Mouse (Mus musculus) intestine, embryonic 16.5 days (tissue): ENCODE data around the gene Mdfic. TPM values are rescaled to one million over a fixed set of nuclear protein-coding genes. Genes with fewer than 3 reads are reported as not detected.
"Not testable (repeated sequence)": the region's sequence is repeated elsewhere in the genome, so short reads cannot be mapped to it uniquely, and the experiment has no call there.

ENCODE experiments used
- ATAC-seq: fragments of 200-750 bp; cut with Nextera tagmentation; 2 replicates; pipeline ENCODE4 v1.8.0; 2017; ENCODE audit warnings: moderate TSS enrichment, moderate library complexity
- H3K27ac ChIP-seq: fragments of 300-500 bp; sonication (generic); 2 replicates; pipeline ENCODE4 v1.5.1; 2014; ENCODE audit warnings: mild to moderate bottlenecking, low read length
- H3K27me3 ChIP-seq: fragments of 300-500 bp; sonication (generic); replicated peaks from 2 replicates; pipeline ENCODE4 v1.6.1; 2014; ENCODE audit warnings: low read length, control low read depth, mixed read lengths; ENCODE audit not compliant: control insufficient read depth, insufficient read depth
- H3K36me3 ChIP-seq: fragments of 300-500 bp; sonication (generic); 2 replicates; pipeline ENCODE4 v1.6.1; 2014; ENCODE audit warnings: low read length, control low read depth; ENCODE audit not compliant: control insufficient read depth, insufficient read depth
- H3K4me1 ChIP-seq: fragments of 300-500 bp; sonication (generic); 2 replicates; pipeline ENCODE4 v1.6.1; 2014; ENCODE audit warnings: low read length, control low read depth, mixed read lengths; ENCODE audit not compliant: control insufficient read depth, insufficient read depth
- H3K4me2 ChIP-seq: fragments of 300-500 bp; sonication (generic); 2 replicates; pipeline ENCODE4 v1.6.1; 2014; ENCODE audit warnings: low read depth, low read length, control low read depth
- H3K4me3 ChIP-seq: fragments of 300-500 bp; sonication (generic); 2 replicates; pipeline ENCODE4 v1.5.1; 2014; ENCODE audit warnings: mild to moderate bottlenecking, low read length
- H3K9ac ChIP-seq: fragments of 300-500 bp; sonication (generic); 2 replicates; pipeline ENCODE4 v1.6.1; 2014; ENCODE audit warnings: low read depth, low read length
- H3K9me3 ChIP-seq: fragments of 300-500 bp; sonication (generic); 2 replicates; pipeline ENCODE4 v1.6.1; 2016; ENCODE audit warnings: low read length, control low read depth; ENCODE audit not compliant: control insufficient read depth
- WGBS: fragments of 180-500 bp; shearing (Covaris S2); extraction: QIAGEN DNeasy Blood & Tissue Kit; methylation state at CpG from one replicate; pipeline ENCODE4 v1.1.7; 2014; 5-methylcytosine and 5-hydroxymethylcytosine counted together
- polyA plus RNA-seq: library from polyadenylated mRNA; unstranded; fragments of >200 nt; fragmentation: Nextera tagmentation; extraction: Ambion mirVana; gene quantifications from 2 replicates; pipeline ENCODE4 v1.2.1, GENCODE M21; 2015

Mdfic gene
- polyA plus RNA-seq, 1 experiment from 2014 or later: 3.0 TPM

DNA sequence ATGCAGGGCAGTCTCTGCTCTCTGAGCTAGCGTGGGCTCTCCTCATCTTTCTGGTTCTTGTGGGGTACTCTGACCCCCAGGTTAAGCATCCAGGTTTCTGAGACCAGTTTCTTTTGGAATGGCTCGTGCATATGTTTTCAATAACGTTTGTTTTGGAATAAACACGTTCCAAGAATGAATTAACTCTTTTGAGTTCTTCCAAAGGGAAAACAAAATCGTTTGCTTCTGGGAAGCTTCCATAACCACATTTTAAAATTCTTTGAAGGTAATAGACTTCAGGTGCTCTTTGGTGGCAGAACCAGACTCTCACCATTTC, 1.2 kb downstream of the Mdfic start:
- peak overlapping the region; percentile 84 for H3K27ac ChIP-seq
- H3K9me3 ChIP-seq: no peaks in the 10 kb centered on the region
- H3K36me3 ChIP-seq: no peaks in the 10 kb centered on the region
- H3K4me3 ChIP-seq: peak overlapping the region; percentile 82
- WGBS: 28% methylated on average over 5 of the region's 5 CpGs
- no peaks in the 10 kb centered on the region for H3K27me3 ChIP-seq
- H3K4me2 ChIP-seq: peak overlapping the region; percentile 84
- H3K9ac ChIP-seq: peak overlapping the region; percentile 93
- no peak for ATAC-seq
- H3K4me1 ChIP-seq: no peaks in the 10 kb centered on the region

DNA sequence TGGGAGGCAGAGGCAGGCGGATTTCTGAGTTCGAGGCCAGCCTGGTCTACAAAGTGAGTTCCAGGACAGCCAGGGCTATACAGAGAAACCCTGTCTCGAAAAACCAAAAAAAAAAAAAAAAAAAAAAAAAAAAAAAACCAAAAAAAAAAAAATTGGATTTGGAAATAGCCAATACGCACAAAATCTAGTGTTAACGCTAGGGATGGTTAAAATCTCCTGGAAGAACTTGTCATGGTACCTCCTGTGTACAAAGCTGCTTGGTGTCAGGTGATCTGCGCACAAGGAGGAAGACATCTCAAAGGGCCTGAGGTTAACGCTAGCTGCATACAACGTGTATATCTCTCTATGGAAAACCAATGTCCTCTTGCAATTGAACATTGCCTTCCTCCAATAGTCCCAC, 2.2 kb downstream of the Mdfic start:
- 0 out of 2 replicates have a peak overlapping the region, but pooled peaks have one; percentile 22 for H3K4me2 ChIP-seq
- 90% methylated on average over 8 of the region's 8 CpGs for WGBS
- H3K9ac ChIP-seq, H3K27ac ChIP-seq, H3K4me1 ChIP-seq, H3K36me3 ChIP-seq, H3K9me3 ChIP-seq, H3K4me3 ChIP-seq, H3K27me3 ChIP-seq, ATAC-seq: not testable (repeated sequence)

DNA sequence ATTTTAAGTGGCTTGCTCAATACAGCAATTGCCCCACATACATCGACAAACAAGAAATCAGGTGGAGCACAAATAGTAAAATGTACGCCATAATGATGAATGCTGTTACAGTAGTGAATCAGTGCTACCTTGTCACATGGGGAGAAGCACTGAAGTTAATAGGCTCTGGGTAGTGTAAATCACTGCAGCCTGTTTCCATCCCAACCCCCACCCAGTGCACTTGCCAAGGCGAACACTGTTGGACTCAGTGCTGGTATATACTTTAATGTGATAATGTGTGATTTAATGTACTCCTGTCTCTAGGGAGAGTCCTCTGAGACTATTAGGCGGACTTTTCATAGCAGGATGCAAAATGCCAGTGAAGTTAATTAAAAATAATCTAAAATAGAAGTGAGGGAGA, 3.8 kb downstream of the Mdfic start:
- H3K9ac ChIP-seq: no peak overlapping the region
- no peaks in the 10 kb centered on the region for H3K9me3 ChIP-seq
- no peak overlapping the region for H3K27ac ChIP-seq
- H3K4me3 ChIP-seq: no peak overlapping the region
- no peak overlapping the region for H3K4me2 ChIP-seq
- ATAC-seq: no peak
- no peaks in the 10 kb centered on the region for H3K27me3 ChIP-seq
- no peaks in the 10 kb centered on the region for H3K36me3 ChIP-seq
- WGBS: 62% methylated on average over 4 of the region's 4 CpGs
- H3K4me1 ChIP-seq: no peaks in the 10 kb centered on the region

DNA sequence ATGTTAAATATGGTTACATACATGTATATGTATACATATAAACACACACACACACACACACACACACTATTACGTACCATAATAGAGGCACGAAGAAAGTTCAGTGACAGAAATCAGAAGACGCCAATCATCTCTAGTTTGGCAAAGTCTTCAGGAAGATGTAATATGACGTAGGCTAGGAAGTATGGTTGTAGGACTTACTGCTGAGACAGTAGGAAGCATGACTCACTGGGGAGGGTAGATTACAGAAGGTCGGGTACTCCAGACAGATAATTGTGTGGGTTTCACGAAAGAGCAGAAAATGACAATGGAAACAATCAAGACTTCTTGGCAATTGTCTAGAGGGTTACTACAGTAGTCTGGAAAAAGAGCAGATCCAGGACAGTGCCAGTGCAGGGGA, 6.0 kb downstream of the Mdfic start:
- WGBS: 81% methylated on average over 6 of the region's 6 CpGs
- no peak overlapping the region for H3K4me3 ChIP-seq

DNA sequence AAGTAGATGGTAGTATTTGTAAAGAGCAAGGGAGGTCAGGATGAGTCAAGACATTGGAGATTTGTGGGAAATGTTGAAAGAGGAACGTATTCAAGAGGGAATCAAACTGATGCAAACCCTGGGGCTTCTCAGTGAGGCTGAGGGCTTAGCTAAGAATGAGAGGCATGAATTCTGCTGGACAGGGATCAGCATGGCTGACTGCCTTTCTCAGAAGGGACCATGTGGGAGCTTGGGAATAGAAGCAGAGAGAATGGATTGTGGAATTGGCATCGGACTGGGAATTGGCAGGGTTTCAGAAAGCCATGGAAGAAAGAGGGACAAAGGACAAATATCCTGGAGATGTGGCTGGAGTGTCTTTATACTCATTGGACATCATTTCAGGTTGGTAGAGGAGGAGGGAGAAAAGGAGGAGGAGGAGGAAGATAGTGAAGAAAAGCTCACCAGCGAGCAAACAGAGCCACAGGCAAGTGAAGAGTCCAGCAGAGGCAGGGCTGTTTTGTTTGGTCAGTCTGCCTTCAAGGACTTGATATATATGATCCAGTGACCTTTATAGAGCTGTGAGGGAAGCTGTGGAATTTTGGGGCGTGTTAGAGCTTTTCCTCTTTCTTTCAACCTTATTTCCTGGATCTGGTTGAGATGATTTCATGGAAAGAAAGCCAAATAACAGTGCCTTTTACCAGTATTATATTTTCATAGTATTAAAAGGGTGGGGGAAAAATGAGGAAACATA, 7.4 kb downstream of the Mdfic start:
- Histone ChIP-seq H3K4me3 (no peak overlapping the region), H3K9me3 (no peaks in the 10 kb centered on the region), H3K27me3 (no peaks in the 10 kb centered on the region), H3K27ac (no peak overlapping the region), H3K36me3 (no peaks in the 10 kb centered on the region), H3K9ac (no peak overlapping the region), H3K4me2 (no peak overlapping the region), H3K4me1 (0 out of 2 replicates have a peak, but pooled peaks cover 3% of the 10 kb centered on the region)
- no peak for ATAC-seq
- WGBS: 53% methylated on average over 4 of the region's 4 CpGs

More for the DNA sequence above, 6.0 kb downstream of the Mdfic start:
- no peaks in the 10 kb centered on the region for H3K36me3 ChIP-seq
- no peaks in the 10 kb centered on the region for H3K9me3 ChIP-seq
- H3K9ac ChIP-seq: no peak overlapping the region
- no peak for ATAC-seq
- H3K4me1 ChIP-seq: 0 out of 2 replicates have a peak, but pooled peaks cover 3% of the 10 kb centered on the region
- no peaks in the 10 kb centered on the region for H3K27me3 ChIP-seq
- no peak overlapping the region for H3K4me2 ChIP-seq
- no peak overlapping the region for H3K27ac ChIP-seq

DNA sequence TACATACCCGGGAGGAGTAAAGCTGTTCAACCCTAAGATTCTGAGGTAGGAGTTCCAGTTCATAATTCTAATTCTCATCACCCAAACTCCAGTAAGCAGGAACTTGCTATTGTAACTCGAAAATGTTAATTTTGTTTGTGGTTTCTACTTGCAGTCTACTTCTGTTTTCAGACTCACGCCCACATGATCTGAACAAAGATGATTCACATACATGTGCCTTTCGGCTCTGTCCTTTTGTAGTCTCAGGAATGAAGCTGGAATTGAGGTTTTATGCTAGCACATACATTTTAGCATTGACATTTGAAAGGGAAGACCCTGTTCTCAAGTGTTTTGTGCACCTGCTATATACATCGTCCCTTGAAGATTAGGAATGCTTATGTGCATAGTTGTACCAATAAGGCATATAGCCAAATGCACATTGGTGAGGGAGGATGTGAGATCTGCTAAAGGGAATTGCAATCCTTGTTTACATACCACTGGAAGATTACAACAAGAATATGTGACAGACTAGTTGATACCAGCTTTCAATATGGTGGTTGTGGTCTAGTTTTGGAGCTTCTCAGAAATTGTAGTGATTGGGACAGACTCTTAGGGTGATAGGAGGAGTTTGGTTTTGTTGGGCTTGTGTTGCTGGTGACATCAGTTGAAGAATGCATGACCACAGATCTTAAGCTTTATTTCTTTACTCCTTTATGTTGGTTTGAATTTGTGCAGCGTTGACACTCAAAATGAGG, 8.6 kb downstream of the Mdfic start:
- Histone ChIP-seq H3K9ac (no peak overlapping the region), H3K4me1 (0 out of 2 replicates have a peak, but pooled peaks cover 3% of the 10 kb centered on the region), H3K27me3 (no peaks in the 10 kb centered on the region), H3K9me3 (no peaks in the 10 kb centered on the region), H3K27ac (no peak overlapping the region), H3K4me3 (no peak overlapping the region), H3K4me2 (no peak overlapping the region), H3K36me3 (no peaks in the 10 kb centered on the region)
- ATAC-seq: no peak
- 84% methylated on average over 6 of the region's 6 CpGs for WGBS

DNA sequence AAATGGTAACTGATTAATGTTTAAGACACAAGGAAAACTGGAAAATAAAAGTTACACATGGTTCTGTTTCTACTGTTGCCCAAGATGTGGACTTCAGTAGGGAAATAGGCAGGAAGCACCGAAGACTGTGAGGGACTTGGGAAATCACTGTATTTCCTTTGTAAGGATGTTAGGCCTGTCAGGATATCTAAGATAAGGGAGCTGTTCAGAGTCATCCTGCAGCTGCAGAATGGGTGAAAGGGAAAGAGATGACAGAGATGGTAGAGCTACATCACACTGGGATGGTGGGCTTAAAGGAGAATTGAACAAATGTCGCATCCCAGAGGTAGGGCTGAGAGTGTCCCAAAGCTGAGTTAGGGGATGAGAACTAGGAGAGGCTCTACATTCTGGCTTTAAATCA, 9.8 kb downstream of the Mdfic start:
- Histone ChIP-seq H3K9me3 (no peaks in the 10 kb centered on the region), H3K27ac (no peak overlapping the region), H3K36me3 (no peaks in the 10 kb centered on the region), H3K4me2 (no peak overlapping the region), H3K9ac (no peak overlapping the region), H3K4me1 (0 out of 2 replicates have a peak, but pooled peaks cover 3% of the 10 kb centered on the region), H3K4me3 (no peak overlapping the region), H3K27me3 (no peaks in the 10 kb centered on the region)
- ATAC-seq: no peak
- WGBS: 81% methylated on average over 2 of the region's 2 CpGs

DNA sequence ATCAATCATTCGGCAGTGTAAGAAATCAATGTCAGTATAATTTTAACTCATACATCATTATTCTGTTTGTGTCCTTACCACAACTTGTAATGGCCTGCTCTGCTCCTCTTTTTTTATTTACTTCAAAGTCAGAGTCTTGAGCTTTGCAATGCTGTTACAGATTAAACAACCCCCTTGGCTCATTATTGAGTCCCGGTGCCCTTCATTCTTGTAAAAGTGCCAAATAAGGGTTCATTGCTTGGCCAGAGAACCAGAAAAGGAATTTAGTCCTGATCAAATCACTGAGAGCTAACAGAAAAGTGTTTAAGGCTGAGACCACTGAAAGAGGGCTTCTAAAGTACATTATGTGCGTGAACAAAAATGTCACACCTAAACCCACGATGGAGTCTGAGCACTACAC, 10.2 kb downstream of the Mdfic start:
- H3K4me1 ChIP-seq: 0 out of 2 replicates have a peak, but pooled peaks cover 3% of the 10 kb centered on the region
- 79% methylated on average over 4 of the region's 4 CpGs for WGBS
- ATAC-seq: no peak
- no peak overlapping the region for H3K9ac ChIP-seq
- H3K4me2 ChIP-seq: no peak overlapping the region
- no peaks in the 10 kb centered on the region for H3K9me3 ChIP-seq
- no peaks in the 10 kb centered on the region for H3K27me3 ChIP-seq
- no peak overlapping the region for H3K4me3 ChIP-seq
- no peak overlapping the region for H3K27ac ChIP-seq
- no peaks in the 10 kb centered on the region for H3K36me3 ChIP-seq

DNA sequence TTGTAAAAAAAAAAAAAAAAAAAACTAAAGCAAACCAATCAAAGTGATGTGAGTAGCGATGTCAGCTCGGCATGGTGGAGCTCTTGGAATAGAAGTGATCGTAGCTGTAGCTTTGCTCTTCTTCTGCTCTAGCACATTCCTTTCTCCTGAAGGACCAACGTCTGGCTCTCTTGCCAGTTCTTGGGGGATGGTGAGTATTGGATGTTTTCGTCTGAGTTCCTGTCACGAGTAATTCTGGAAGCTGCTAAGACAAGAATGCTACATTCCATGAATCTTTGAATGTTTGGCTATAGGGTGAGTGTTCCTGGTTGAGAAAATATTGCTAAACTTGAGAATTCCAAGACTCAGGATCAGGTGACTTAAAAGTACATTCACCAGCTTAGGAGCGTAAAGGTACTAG, 11.0 kb downstream of the Mdfic start:
- Histone ChIP-seq H3K27me3 (no peaks in the 10 kb centered on the region), H3K9ac (no peak overlapping the region), H3K4me1 (0 out of 2 replicates have a peak, but pooled peaks cover 3% of the 10 kb centered on the region), H3K4me3 (no peak overlapping the region), H3K9me3 (no peaks in the 10 kb centered on the region), H3K4me2 (no peak overlapping the region), H3K27ac (no peak overlapping the region), H3K36me3 (no peaks in the 10 kb centered on the region)
- ATAC-seq: no peak
- WGBS: 69% methylated on average over 7 of the region's 7 CpGs
